Mouse (Mus musculus) forebrain, postnatal 0 days (tissue): ENCODE results near the gene Cdh26. TPM values are rescaled to one million over a fixed set of nuclear protein-coding genes. Genes with fewer than 3 reads are reported as not detected.
A peak's percentile ranks its signal among the peaks of the same experiment; 100 is the strongest.

Source experiments
- ATAC-seq: fragments of 200-750 bp; cut with Nextera tagmentation; 2 replicates; pipeline ENCODE4 v1.8.0; 2017; ENCODE audit warnings: mild to moderate bottlenecking, moderate library complexity
- DNase-seq: peaks from one replicate; pipeline ENCODE4 v3.0.0-alpha.2; 2015
- H3K27ac ChIP-seq: fragments of 300-500 bp; sonication (generic); 2 replicates; pipeline ENCODE4 v1.5.1; 2014; ENCODE audit warnings: low read depth, mild to moderate bottlenecking, antibody characterized with exemption, low read length, moderate library complexity, mixed read lengths
- H3K27me3 ChIP-seq: fragments of 300-500 bp; sonication (generic); 2 replicates; pipeline ENCODE4 v1.6.1; 2014; ENCODE audit warnings: mild to moderate bottlenecking, low read length, mixed read lengths; ENCODE audit not compliant: insufficient read depth
- H3K36me3 ChIP-seq: fragments of 300-500 bp; sonication (generic); 2 replicates; pipeline ENCODE4 v1.6.1; 2014; ENCODE audit warnings: mild to moderate bottlenecking, moderate library complexity; ENCODE audit not compliant: insufficient read depth
- H3K4me1 ChIP-seq: fragments of 300-500 bp; sonication (generic); 2 replicates; pipeline ENCODE4 v1.6.1; 2014; ENCODE audit warnings: antibody characterized with exemption; ENCODE audit not compliant: insufficient read depth
- H3K4me2 ChIP-seq: fragments of 300-500 bp; sonication (generic); 2 replicates; pipeline ENCODE4 v1.6.1; 2014; ENCODE audit warnings: low read depth, mild to moderate bottlenecking, moderate library complexity
- H3K4me3 ChIP-seq: fragments of 300-500 bp; sonication (generic); 2 replicates; pipeline ENCODE4 v1.5.1; 2014; ENCODE audit warnings: low read depth, low read length, mixed read lengths
- H3K9ac ChIP-seq: fragments of 300-500 bp; sonication (generic); 2 replicates; pipeline ENCODE4 v1.6.1; 2014; ENCODE audit warnings: mild to moderate bottlenecking
- H3K9me3 ChIP-seq: fragments of 300-500 bp; sonication (generic); 2 replicates; pipeline ENCODE4 v1.6.1; 2016; ENCODE audit warnings: low read length
- CTCF ChIP-seq: sonication (generic); IDR thresholded peaks from 2 replicates; pipeline ENCODE4 v1.5.1; 2016; ENCODE audit warnings: antibody characterized with exemption, control low read depth, low read depth
- WGBS: fragments of 180-500 bp; shearing (Covaris S2); extraction: QIAGEN DNeasy Blood & Tissue Kit; methylation state at CpG from one replicate; pipeline ENCODE4 v1.1.7; 2014; 5-methylcytosine and 5-hydroxymethylcytosine counted together
- polyA plus RNA-seq: library from polyadenylated mRNA; unstranded; fragments of >200 nt; fragmentation: Nextera tagmentation; extraction: Ambion mirVana; gene quantifications from 2 replicates; pipeline ENCODE4 v1.2.1, GENCODE M21; 2015
- total RNA-seq: library from RNA; depleted of rRNA; stranded (reverse); fragments of >200 nt; gene quantifications from 2 replicates; pipeline ENCODE4 v1.2.3, GENCODE M21; 2014

Cdh26 gene
- total and polyA plus RNA-seq, 2 experiments from 2014 or later = 0.10 to 0.44 TPM

GRCm38 (mm10) chr2:178516941-178517340 is 86.6 kb downstream of the Cdh26 start:
- no peaks in the 10 kb centered on the region for H3K36me3 ChIP-seq
- ATAC-seq (no peak), DNase-seq (no peak)
- H3K27me3 ChIP-seq = no peaks in the 10 kb centered on the region
- 77% methylated on average over 9 of the region's 9 CpGs for WGBS
- no peak overlapping the region for H3K4me3 ChIP-seq
- H3K27ac ChIP-seq = no peak overlapping the region
- no peaks in the 10 kb centered on the region for H3K9me3 ChIP-seq
- no peak for TF ChIP-seq CTCF
- 0 out of 2 replicates have a peak, but pooled peaks cover 3% of the 10 kb centered on the region for H3K4me1 ChIP-seq
- no peak overlapping the region for H3K4me2 ChIP-seq
- H3K9ac ChIP-seq = no peak overlapping the region

GRCm38 (mm10) chr2:178519321-178519720 is 89.0 kb downstream of the Cdh26 start:
- Histone ChIP-seq H3K27me3 (no peaks in the 10 kb centered on the region), H3K9me3 (no peaks in the 10 kb centered on the region), H3K27ac (no peak overlapping the region), H3K4me2 (no peak overlapping the region), H3K36me3 (no peaks in the 10 kb centered on the region), H3K4me3 (no peak overlapping the region), H3K9ac (no peak overlapping the region), H3K4me1 (0 out of 2 replicates have a peak, but pooled peaks cover 3% of the 10 kb centered on the region)
- 78% methylated on average over 4 of the region's 4 CpGs for WGBS
- TF ChIP-seq CTCF = no peak
- ATAC-seq (no peak), DNase-seq (no peak)

GRCm38 (mm10) chr2:178520216-178520615 is 89.9 kb downstream of the Cdh26 start:
- Histone ChIP-seq H3K27ac (no peak overlapping the region), H3K4me2 (no peak overlapping the region), H3K4me3 (no peak overlapping the region), H3K9me3 (no peaks in the 10 kb centered on the region), H3K27me3 (no peaks in the 10 kb centered on the region), H3K4me1 (0 out of 2 replicates have a peak, but pooled peaks cover 3% of the 10 kb centered on the region), H3K36me3 (no peaks in the 10 kb centered on the region), H3K9ac (no peak overlapping the region)
- ATAC-seq (no peak), DNase-seq (no peak)
- no peak for TF ChIP-seq CTCF
- whole genome bisulfite sequencing = 77% methylated on average over 2 of the region's 2 CpGs

GRCm38 (mm10) chr2:178522331-178522730 is 92.0 kb downstream of the Cdh26 start:
- DNase-seq (peak; percentile 45), ATAC-seq (peak; percentile 82; the same call in 1 of the 2 replicates)
- H3K27ac ChIP-seq = peak overlapping the region; percentile 54; the same call in 1 of the 2 replicates
- H3K36me3 ChIP-seq = no peaks in the 10 kb centered on the region
- 0 out of 2 replicates have a peak, but pooled peaks cover 3% of the 10 kb centered on the region for H3K4me1 ChIP-seq
- no peaks in the 10 kb centered on the region for H3K9me3 ChIP-seq
- H3K27me3 ChIP-seq = no peaks in the 10 kb centered on the region
- no peak overlapping the region for H3K4me2 ChIP-seq
- no peak overlapping the region for H3K4me3 ChIP-seq
- TF ChIP-seq CTCF = no peak
- no peak overlapping the region for H3K9ac ChIP-seq
- WGBS = 22% methylated on average over 4 of the region's 4 CpGs

- Histone ChIP-seq H3K27ac (peak overlapping the region; percentile 54; the same call in 1 of the 2 replicates), H3K4me2 (no peak overlapping the region), H3K4me1 (0 out of 2 replicates have a peak, but pooled peaks cover under 1% of the 10 kb centered on the region), H3K36me3 (no peaks in the 10 kb centered on the region), H3K9me3 (no peaks in the 10 kb centered on the region), H3K4me3 (no peak overlapping the region), H3K27me3 (no peaks in the 10 kb centered on the region), H3K9ac (no peak overlapping the region)
- no peak for DNase-seq
- TF ChIP-seq CTCF = no peak
- 91% methylated on average over 1 of the region's 1 CpGs for WGBS
- ATAC-seq = no peak
Measured at GRCm38 (mm10) chr2:178522786-178523185, 92.5 kb downstream of the Cdh26 start.

GRCm38 (mm10) chr2:178526776-178527175 is 96.4 kb downstream of the Cdh26 start:
- Histone ChIP-seq H3K9ac (no peak overlapping the region), H3K4me3 (no peak overlapping the region), H3K36me3 (no peaks in the 10 kb centered on the region), H3K9me3 (no peaks in the 10 kb centered on the region), H3K4me1 (no peaks in the 10 kb centered on the region), H3K27ac (no peak overlapping the region), H3K27me3 (no peaks in the 10 kb centered on the region), H3K4me2 (no peak overlapping the region)
- TF ChIP-seq CTCF = no peak
- DNase-seq (no peak), ATAC-seq (no peak)
- WGBS = 82% methylated on average over 6 of the region's 6 CpGs

- no peak overlapping the region for H3K9ac ChIP-seq
- H3K36me3 ChIP-seq = no peaks in the 10 kb centered on the region
- 73% methylated on average over 5 of the region's 5 CpGs for WGBS
- H3K27me3 ChIP-seq = no peaks in the 10 kb centered on the region
- H3K4me3 ChIP-seq = no peak overlapping the region
- H3K27ac ChIP-seq = no peak overlapping the region
- ATAC-seq = no peak
- H3K4me2 ChIP-seq = no peak overlapping the region
- H3K4me1 ChIP-seq = no peaks in the 10 kb centered on the region
- H3K9me3 ChIP-seq = no peaks in the 10 kb centered on the region
- no peak for DNase-seq
- no peak for TF ChIP-seq CTCF
Measured at GRCm38 (mm10) chr2:178531226-178531625, 100.9 kb downstream of the Cdh26 start.
